7 mouse cellular contexts compared by ENCODE assay signal in genomic region chr8:12757231-12757940, GRCm38 (mm10). TPM values are rescaled to one million over a fixed set of nuclear protein-coding genes. Genes with fewer than 3 reads are reported as not detected.
A peak's percentile ranks its signal among the peaks of the same experiment; 100 is the strongest.
DNase-seq lines count a peak whose midpoint lies in the region; ATAC-seq and TF ChIP-seq lines count a peak whose summit lies in the region.

No protein-coding gene starts in this region.

- 2% methylated on average over 60 of the region's 61 CpGs for WGBS in heart, embryonic 13.5 days

- peaks cover 10 to 15% of the 10 kb centered on the region in 2 experiments for H3K4me1 ChIP-seq in ES-E14 (ENCODE audit: control insufficient read depth in 2 of 2, insufficient read depth in 2 of 2, low read length in 2 of 2, poor library complexity in 1 of 2)
- peaks cover 64% of the 10 kb centered on the region for H3K4me1 ChIP-seq in heart, embryonic 13.5 days
- peaks cover 10% of the 10 kb centered on the region for H3K4me1 ChIP-seq in testis, adult 2 months (ENCODE audit: control insufficient read depth, insufficient read depth, low read length)

- H3K4me3 ChIP-seq in ES-E14 (ENCODE audit: insufficient read depth in 1 of 2, low read depth in 1 of 2, low read length in 2 of 2, poor library complexity in 1 of 2, severe bottlenecking in 1 of 2) = peak overlapping the region; percentile 74 to 88
- peak overlapping the region; percentile 93 for H3K4me3 ChIP-seq in heart, embryonic 13.5 days
- H3K4me3 ChIP-seq in layer of hippocampus, adult 2 months = peak overlapping the region; percentile 92
- H3K4me3 ChIP-seq in testis, adult 2 months (ENCODE audit: control insufficient read depth, low read depth, low read length) = peak overlapping the region; percentile 87

- no peaks in the 10 kb centered on the region for H3K9me3 ChIP-seq in ES-E14 (ENCODE audit: control insufficient read depth, insufficient read depth, low read depth, low read length)
- no peaks in the 10 kb centered on the region for H3K9me3 ChIP-seq in heart, embryonic 13.5 days

- no peaks in the 10 kb centered on the region for H3K36me3 ChIP-seq in ES-E14 (ENCODE audit: control insufficient read depth, insufficient read depth, low read length, poor library complexity, severe bottlenecking)
- no peaks in the 10 kb centered on the region; the same call in 1 of the 2 replicates for H3K36me3 ChIP-seq in heart, embryonic 13.5 days
- no peaks in the 10 kb centered on the region for H3K36me3 ChIP-seq in testis, adult 2 months (ENCODE audit: control insufficient read depth, insufficient read depth, low read length)

- TF ChIP-seq CTCF in layer of hippocampus, adult 2 months (conservative IDR thresholded peaks at IDR 0.05) = no peak
- no peak for TF ChIP-seq CTCF in testis, adult 2 months (IDR thresholded peaks at IDR 0.05; ENCODE audit: control insufficient read depth, insufficient read depth, insufficient replicate concordance, low read depth, low read length)

- TF ChIP-seq POLR2A in testis, adult 2 months (IDR thresholded peaks at IDR 0.05; ENCODE audit: control insufficient read depth, low read depth, low read length) = no peak

- H3K9ac ChIP-seq in ES-E14 (ENCODE audit: insufficient read depth, low read depth, low read length, poor library complexity, severe bottlenecking) = peak overlapping the region; percentile 71
- peak overlapping the region; percentile 95 for H3K9ac ChIP-seq in heart, embryonic 13.5 days

- H3K27me3 ChIP-seq in heart, embryonic 13.5 days (replicated peaks) = no peaks in the 10 kb centered on the region
- no peaks in the 10 kb centered on the region for H3K27me3 ChIP-seq in testis, adult 2 months (ENCODE audit: control insufficient read depth, insufficient read depth, low read length)

- peak; percentile 39 for DNase-seq in CD4-positive, CD25-positive, alpha-beta regulatory T cell, adult 2 months (ENCODE audit: low read depth, low spot score)
- no peak for DNase-seq in ES-E14 (ENCODE audit: low read depth, low spot score)
- DNase-seq in cerebellum, postnatal 25 days = peak; percentile 55 to 56
- peak in 1 of 2 experiments; percentile 20 for DNase-seq in layer of hippocampus, adult 2 months (ENCODE audit: low spot score in 2 of 2)
- peak; percentile 37 for DNase-seq in mesoderm, embryonic 11.5 days (ENCODE audit: low read depth, low spot score)

- ATAC-seq in heart, embryonic 13.5 days (ENCODE audit: extremely low read depth, insufficient number of reproducible peaks, low FRiP score, low TSS enrichment) = 0 out of 2 replicates have a peak, but pooled peaks have one; percentile 3

- H3K4me2 ChIP-seq in heart, embryonic 13.5 days = peak overlapping the region; percentile 91

- no peak overlapping the region for H3K27ac ChIP-seq in ES-E14 (ENCODE audit: insufficient read depth, low read depth, low read length, poor library complexity, severe bottlenecking)
- H3K27ac ChIP-seq in heart, embryonic 13.5 days (replicated peaks) = peak overlapping the region; percentile 82
- H3K27ac ChIP-seq in layer of hippocampus, adult 2 months = peak overlapping the region; percentile 88
- H3K27ac ChIP-seq in testis, adult 2 months (ENCODE audit: control insufficient read depth, insufficient read depth, low read depth, low read length) = peak overlapping the region; percentile 63

- in situ Hi-C loops in ES-E14 (cut with MboI; ENCODE audit: low sequenced_read_pairs in 2 of 2, unreplicated experiment in 2 of 2) = no loop called here

TF ChIP-seq in ES-E14, 5 proteins besides CTCF, POLR2A, EP300 and RAD21:
- no peak for TF ChIP-seq HCFC1 (IDR thresholded peaks at IDR 0.05; ENCODE audit: borderline replicate concordance, insufficient read depth, low read length)
- no peak for TF ChIP-seq CHD2 (IDR thresholded peaks at IDR 0.05; ENCODE audit: low read depth, low read length)
- TF ChIP-seq ZNF384 (IDR thresholded peaks at IDR 0.05; ENCODE audit: low read depth, low read length) = no peak

RNA-seq across cellular contexts. Expression of gene Atp11a, which starts 0.6 kb away (rescaled TPM):
- total RNA-seq in ES-E14 (2012; rRNA removed) = 65.9 and 113 TPM in 2 replicates
- 10.4 and 11.2 TPM in 2 replicates for polyA plus RNA-seq in heart, embryonic 13.5 days (2015; fragmentation: Nextera tagmentation; extraction: Ambion mirVana)
- 10 to 100 TPM; 51.3 to 66.1 TPM for total RNA-seq in layer of hippocampus, adult 2 months (2021)
- polyA plus RNA-seq in testis, adult 2 months (2012; rRNA removed) = 83.0 and 94.5 TPM in 2 replicates
